Mouse (Mus musculus): ENCODE measurements around the gene Eya2.
"Not testable (repeated sequence)": the region's sequence is repeated elsewhere in the genome, so short reads cannot be mapped to it uniquely, and the experiment has no call there.

Eya2 gene

DNA sequence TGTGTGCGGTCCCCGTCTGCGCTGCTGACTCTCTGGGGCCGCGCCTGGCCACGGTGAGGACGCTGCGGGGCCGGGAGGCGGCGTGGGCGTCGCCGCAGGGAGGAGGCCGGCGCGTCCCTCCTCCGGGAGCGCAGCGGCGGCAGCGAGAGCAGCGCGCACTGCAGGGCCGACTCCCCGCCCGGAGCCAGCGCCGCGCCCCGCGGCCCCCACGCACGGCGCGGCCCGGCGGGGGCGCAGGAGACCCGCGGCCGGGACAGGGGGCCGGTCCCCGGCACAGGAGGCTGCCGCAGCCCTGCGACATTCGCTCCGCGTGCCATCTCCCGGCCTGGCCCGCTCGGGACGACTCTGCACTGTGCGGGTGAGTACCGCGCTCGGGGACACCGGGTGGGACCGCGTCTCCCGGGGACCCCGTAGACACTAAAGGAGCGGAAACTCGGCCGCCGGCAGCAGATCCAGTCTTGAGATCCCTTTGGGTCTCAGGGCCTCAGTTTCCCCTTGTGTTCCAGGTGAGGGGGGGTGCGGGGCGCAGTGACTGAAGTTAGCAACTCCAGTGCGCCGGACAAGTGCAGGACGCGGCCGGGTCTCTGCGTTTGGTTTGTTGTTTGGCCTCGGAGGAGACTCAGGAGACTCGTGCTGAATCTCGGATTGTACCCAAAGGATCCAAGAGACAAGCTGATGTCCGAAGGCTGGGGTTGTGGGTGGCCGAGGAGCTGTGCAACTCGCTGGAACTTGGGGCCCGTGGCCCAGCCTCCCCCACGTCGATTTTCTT lies at the start of gene Eya2:
Eya2 (plus strand) TSS at position 126 of the 769 bp plus-strand sequence.
- no peak for DNase-seq (ENCODE audit: low spot score in 2 of 2)

DNA sequence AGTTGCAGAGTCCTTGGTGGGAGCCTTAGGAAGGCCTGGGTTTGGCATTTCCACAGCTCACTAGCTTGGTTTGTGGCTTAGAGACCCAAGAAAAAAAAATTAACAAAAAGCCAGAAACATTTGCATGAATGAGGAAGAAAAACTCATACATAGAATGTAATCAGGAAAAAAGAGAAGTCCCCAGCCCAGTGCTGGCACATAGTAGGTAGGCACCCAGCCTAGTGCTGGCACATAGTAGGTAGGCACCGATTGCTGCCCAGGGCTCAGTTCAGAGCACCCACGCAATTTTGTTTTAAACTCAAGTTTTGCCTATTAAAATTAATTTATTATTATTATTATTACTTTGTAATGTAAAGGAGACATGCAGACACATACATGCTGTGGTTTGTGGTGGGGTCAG lies 49.1 kb upstream of the Eya2 start:
- no peak for DNase-seq (ENCODE audit: low spot score in 2 of 2)

- DNase-seq (ENCODE audit: low spot score in 2 of 2), result no peak
Observed at GRCm38 (mm10) chr2:165546341-165546740, 48.5 kb upstream of the Eya2 start.

DNA sequence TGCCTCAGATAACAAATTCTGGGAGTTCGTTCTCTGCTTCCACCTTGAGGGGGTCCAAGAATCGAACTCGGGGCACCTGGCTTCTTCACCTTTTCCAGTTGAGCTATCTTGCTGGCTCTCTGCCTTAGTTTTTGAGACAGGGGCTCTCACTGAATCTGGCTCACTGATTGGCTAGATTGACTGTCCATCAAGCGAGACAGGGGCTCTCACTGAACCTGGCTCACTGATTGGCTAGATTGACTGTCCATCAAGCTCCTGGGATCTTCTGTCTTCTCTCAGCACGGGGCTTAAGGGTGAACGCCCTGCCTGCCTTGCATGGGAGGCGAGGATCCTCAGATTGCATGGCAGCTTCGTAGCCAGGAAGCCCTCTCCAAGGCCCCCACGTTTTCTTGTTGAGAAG lies 47.4 kb upstream of the Eya2 start:
- DNase-seq (ENCODE audit: low spot score in 2 of 2), result no peak

DNA sequence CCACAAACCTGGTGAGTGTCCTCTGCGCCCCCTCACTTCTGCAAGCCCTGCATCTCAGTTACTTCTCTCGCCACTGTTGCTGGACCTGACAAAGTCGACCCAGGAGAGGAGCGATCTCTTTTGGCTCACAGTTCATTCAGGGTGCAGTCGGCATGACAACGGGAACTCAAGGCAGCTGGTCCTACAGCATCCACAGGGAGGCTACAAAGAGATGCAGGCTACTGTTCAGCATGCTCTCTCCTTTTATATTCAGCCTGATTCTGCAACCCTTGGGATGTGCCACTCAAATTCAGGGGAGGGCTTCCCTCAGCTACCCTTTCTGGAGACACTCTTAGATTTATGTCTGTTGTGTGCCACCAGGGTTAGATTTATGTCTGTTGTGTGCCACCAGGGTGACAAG lies 46.2 kb upstream of the Eya2 start:
- DNase-seq (ENCODE audit: low spot score in 2 of 2), result no peak

GRCm38 (mm10) chr2:165550410-165550809 lies 44.4 kb upstream of the Eya2 start:
- not testable (repeated sequence) for DNase-seq (ENCODE audit: low spot score in 2 of 2)

GRCm38 (mm10) chr2:165554066-165554465 lies 40.8 kb upstream of the Eya2 start:
- no peak for DNase-seq (ENCODE audit: low spot score in 2 of 2)

GRCm38 (mm10) chr2:165557278-165557677 lies 37.6 kb upstream of the Eya2 start:
- no peak for DNase-seq (ENCODE audit: low spot score in 2 of 2)

DNA sequence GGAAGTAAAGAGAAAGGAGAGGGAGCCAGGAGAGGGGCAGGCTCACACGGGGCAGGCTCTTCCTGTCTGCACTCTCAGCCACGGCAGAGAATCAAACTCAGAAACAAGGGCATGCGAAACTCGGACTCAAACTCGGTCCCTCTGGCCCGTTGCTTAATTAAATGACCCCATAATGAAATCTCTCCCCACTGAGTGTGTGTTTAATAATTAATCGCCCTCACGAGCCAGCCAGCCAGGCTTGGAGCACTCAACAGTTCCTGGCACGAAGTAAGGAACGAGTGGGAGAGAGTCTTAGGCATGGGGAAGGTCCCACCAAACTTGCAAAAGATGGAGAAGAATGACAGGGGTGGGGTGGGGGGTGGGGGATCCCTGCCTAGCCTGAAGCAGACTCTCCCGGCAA lies 35.9 kb upstream of the Eya2 start:
- no peak for DNase-seq (ENCODE audit: low spot score in 2 of 2)

DNA sequence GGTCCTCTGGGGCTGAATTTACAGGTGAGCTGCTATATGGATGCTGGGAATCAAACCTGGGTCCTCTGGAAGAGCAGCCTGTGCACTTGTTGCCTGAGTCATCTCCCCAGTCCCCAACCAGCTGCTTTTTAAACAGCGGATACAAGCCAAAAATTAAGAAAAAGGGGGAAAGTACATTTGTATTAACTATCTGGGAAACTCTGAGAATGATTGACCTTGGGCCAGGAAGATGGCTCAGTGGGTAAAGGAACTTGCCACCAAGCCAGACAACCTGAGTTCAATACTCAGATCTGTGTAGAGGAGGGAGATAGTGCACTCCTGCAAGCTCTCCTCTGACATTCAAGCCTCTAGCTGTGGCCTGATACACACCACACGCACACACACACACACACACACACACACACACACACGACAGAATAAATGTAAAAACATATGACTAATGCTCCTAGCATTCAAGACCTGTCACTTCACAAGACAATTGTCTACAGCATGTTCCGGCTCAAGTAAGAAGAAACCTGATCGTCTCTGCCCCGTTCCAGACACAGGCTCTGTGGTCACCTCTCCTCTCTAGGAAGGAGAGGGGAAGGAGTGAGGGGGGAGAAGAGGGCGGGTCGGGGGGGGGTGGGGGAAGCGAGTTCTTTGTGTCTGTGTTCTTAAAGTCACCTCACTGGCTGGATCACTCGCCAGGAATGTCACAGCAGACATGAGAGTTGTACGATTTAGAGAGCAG lies 35.2 kb upstream of the Eya2 start:
- DNase-seq (ENCODE audit: low spot score in 2 of 2), result no peak

DNA sequence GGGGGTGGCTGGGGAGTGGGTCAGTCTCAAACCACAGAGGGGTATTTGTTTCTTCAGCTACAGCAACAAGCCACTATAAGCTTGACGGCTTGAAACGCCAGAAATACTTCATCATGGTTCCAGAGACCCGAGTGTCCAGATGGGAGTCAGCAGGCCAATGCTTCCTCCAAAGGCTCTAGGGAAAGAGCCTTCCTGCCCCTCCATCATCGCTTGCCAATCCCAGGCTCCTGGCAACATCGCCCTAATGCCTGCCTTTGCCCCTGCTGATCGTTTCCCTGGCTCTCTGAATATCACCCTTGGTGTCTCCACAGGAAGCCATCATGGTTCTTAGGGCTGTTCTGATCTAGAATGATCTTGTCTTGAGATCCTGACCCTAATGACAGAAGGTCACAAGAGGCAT lies 33.0 kb upstream of the Eya2 start:
- DNase-seq (ENCODE audit: low spot score in 2 of 2), result no peak

GRCm38 (mm10) chr2:165563298-165564058 lies 31.4 kb upstream of the Eya2 start:
- DNase-seq (ENCODE audit: low spot score in 2 of 2), result peak; percentile 15 to 21

GRCm38 (mm10) chr2:165564101-165564500 lies 30.7 kb upstream of the Eya2 start:
- DNase-seq (ENCODE audit: low spot score in 2 of 2), result no peak

DNA sequence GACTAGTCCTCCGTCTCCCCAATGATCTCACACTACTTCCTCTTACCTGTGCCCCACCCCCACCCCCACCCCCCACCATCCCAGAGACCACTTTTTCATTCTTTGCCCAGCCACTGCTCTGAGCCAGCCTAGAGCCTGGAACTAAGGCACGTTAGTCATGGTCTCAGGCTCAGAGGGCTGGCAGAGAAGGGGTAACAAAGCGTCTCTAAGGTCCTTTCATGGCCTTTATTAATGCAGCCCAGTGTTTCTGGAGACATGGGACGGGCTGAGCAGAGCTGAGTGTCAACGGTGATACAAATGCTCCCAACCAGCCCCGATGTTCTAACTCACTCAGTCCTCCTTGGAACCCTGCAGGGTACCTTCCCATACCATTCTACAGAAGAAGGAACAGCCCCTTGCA lies 30.2 kb upstream of the Eya2 start:
- no peak for DNase-seq (ENCODE audit: low spot score in 2 of 2)

DNA sequence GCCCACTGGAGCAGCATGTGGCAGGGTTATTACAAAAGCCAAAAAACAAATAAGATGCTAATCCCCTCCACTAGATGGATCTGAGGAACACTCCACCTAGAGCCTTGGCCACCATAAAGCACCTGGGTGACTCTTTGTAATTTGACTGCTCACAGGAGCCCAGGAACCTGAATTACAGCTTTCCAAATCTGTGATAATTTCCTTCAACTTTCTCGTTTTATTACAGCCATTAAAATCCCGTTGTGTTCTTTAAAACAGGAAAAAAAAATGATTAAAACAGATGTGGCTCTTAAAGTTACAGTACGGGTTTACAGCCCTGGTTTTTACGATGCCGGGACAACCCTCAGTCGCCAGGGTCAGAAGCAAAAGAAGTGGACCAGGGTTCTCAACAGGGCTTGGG lies 27.9 kb upstream of the Eya2 start:
- no peak for DNase-seq (ENCODE audit: low spot score in 2 of 2)

- no peak for DNase-seq (ENCODE audit: low spot score in 2 of 2)
Observed at GRCm38 (mm10) chr2:165567820-165568219, 27.0 kb upstream of the Eya2 start.

- no peak for DNase-seq (ENCODE audit: low spot score in 2 of 2)
Observed at GRCm38 (mm10) chr2:165568911-165569310, 25.9 kb upstream of the Eya2 start.

DNA sequence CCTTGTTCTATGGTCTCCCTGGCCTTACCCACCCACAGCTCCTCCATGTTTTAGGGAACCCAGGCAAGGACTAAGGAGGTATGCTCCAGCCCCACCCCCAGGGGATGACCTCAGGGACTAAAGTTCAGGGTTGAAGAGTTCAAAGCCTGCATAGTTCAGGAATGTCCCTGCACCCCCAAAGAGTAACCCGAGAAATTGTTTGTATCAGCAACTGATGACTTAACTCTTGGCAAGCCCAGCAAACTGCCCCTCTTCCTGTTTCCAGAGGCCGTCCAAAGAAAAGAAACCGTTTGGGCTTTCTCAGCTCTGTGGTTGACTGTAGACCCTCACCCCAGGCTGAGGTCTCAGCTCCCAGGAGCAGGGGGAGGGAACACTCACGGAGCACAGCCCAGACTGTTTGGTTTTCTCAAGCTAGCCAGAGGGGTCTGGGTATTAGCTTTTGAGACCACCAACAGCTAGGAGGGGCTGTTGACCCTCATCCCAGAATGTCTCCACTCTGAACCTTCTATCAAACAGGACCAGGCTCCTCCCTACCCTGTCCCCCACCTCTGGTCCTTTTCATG lies 23.5 kb upstream of the Eya2 start:
- no peak for DNase-seq (ENCODE audit: low spot score in 2 of 2)

- DNase-seq (ENCODE audit: low spot score in 2 of 2), result no peak
Observed at GRCm38 (mm10) chr2:165583044-165583443, 11.8 kb upstream of the Eya2 start.

DNA sequence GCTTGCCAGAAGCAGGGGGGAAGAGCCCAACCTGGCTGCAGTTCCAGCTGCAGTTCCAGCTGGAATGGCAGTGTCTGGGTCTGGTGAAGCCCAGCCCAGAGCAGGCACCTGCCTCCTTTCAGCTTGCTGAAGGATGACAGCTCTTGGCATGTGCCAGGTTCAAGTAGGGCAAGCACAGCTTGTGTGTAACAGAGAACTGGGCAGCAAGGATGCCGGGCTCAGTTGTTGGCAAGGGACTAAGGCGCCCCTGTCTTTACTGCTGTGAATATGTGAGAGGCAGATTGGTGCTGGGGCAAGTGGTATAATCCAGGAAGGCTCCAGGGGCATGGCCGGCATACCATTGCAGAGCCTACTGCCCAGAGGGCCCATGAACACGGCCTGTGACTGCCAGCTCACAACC lies 11.3 kb upstream of the Eya2 start:
- no peak for DNase-seq (ENCODE audit: low spot score in 2 of 2)

DNA sequence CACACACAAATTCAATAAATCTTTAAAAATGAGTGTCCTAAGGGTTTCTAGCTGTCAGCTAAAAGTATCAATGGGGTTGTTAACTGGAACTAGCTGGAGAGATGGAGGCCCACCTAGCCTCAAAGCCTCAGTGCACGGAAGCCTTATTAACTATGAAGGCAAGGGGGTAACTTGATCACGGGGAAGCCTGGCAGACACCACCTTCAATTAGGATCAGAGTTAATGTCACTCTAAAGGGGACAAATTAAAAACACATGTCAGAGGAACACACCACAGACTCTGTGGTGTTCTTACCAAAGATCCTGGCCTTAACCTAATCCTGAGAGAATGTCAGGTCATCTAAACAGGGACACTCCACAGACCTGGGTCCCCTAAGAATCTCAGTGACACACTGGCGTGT lies 10.3 kb upstream of the Eya2 start:
- DNase-seq (ENCODE audit: low spot score in 2 of 2), result no peak

DNA sequence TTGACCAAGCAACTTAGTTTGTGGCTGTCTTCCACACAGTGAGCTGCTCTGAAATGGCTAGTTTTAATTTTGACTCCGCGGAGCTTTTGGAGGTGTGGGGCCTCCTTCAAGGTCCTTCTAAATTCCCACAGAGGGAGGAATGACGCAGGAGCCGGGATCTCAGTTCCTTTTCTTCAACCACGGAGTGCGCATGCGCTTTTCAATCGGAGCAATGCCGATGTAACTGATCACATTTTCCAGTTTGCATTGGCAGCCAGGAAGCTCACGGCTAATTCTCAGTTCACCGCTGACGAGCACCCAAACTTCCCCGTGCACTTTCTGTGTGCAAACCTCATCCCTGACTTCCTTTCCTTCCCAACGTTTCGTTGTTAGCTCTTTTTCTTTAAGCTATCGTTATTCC lies 4.1 kb upstream of the Eya2 start:
- DNase-seq (ENCODE audit: low spot score in 2 of 2), result no peak

Measured in urinary bladder, adult 18-20 months (tissue).